Mouse (Mus musculus) heart, postnatal 0 days (tissue): ENCODE results near the gene B230217C12Rik.

Experiments used
- CTCF ChIP-seq: IDR thresholded peaks from 2 replicates; pipeline ENCODE4 v1.5.1; 2016; ENCODE audit warnings: antibody characterized with exemption, control low read depth, low read depth
- EP300 ChIP-seq: IDR thresholded peaks from 2 replicates; pipeline ENCODE4 v1.6.1; 2016; ENCODE audit warnings: antibody characterized with exemption, low read depth

- no peak for TF ChIP-seq CTCF
- no peak for TF ChIP-seq EP300
These were observed 11.0 kb downstream of the B230217C12Rik start for GRCm38 (mm10) chr11:97851601-97852000.
